Mouse (Mus musculus) megakaryocyte-erythroid progenitor cell, adult 5-6 weeks (primary cell): ENCODE measurements around the gene Calhm2. TPM values are rescaled to one million over a fixed set of nuclear protein-coding genes. Genes with fewer than 3 reads are reported as not detected.

Experiments used
- ATAC-seq: replicated peaks from 2 replicates; pipeline ENCODE4 v1.8.0; 2016; ENCODE audit warnings: mild to moderate bottlenecking, inconsistent platforms; ENCODE audit not compliant: severe bottlenecking, poor library complexity, low FRiP score, low TSS enrichment
- total RNA-seq, 2 experiments: library from RNA; stranded (forward) in 1 of 2; stranded (reverse) in 1 of 2; fragments of 200-1000, 215-1000 nt in 1 of 2; fragments of >200 nt in 1 of 2; fragmentation: Nextera tagmentation in 1 of 2; gene quantifications; 2 replicates each; pipeline ENCODE4 v1.2.3; 2014 to 2017

Calhm2 gene
- total RNA-seq, 2 experiments from 2014 or later, result 2.3 to 3.2 TPM

GRCm38 (mm10) chr19:47090550-47091156, 47.4 kb downstream of the Calhm2 start, which contains the start of the genes Usmg5 and Pdcd11:
Gene Usmg5, minus strand, starts transcription at chr19:47090647.
Gene Pdcd11, plus strand, starts transcription at chr19:47090768.
- ATAC-seq, result peak; percentile 97

- ATAC-seq, result peak; percentile 42
Observed at GRCm38 (mm10) chr19:47089718-47090525, 48.2 kb downstream of the Calhm2 start.

DNA sequence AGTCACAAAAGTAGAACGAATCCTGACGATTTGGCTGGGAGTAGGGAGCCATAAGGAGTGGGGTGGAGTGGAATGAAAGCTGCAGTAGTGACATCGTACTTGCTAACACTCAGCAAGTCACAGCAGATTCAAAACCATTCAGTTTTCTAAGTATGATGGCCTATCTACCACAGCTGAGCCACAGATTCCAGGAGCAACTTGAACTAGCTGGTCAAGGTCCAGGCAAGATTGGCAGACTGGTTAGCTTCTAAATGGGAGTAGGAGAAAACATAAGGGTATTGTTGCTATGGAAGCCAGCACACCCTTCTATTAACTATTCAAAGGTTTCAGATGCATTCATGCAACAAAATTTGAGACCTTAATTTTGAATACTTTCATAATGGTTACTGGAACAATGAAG, 49.9 kb downstream of the Calhm2 start:
- ATAC-seq, result no peak

DNA sequence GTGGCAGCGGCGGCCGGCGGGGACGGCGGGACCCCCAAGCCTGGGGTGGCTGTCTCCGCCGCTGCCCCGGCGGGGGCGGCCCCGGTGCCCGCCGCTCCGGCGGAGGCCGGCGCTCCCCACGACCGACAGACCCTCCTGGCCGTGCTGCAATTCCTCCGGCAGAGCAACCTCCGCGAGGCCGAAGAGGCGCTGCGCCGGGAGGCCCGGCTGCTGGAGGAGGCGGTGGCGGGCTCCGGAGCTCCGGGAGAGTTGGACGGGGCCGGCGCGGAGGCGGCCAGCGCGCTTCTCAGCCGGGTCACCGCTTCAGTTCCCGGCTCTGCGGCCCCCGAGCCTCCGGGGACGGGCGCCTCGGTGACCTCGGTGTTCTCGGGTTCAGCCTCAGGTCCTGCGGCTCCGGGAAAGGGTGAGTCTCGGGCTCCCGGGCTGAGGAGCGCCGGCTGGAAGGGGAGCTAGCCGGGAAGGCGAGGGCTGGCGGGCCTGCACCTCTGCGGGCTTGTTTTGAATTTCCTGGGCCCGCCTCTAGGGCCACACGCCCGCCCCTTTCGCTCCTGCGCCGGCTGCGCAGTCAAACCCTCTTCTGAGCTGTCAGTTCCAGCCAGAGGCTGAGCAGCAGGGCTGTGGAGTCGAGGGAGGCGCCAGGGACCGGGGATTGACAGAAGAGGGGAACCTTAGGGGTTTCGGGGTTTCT, 70.0 kb downstream of the Calhm2 start:
- peak; percentile 96 for ATAC-seq

DNA sequence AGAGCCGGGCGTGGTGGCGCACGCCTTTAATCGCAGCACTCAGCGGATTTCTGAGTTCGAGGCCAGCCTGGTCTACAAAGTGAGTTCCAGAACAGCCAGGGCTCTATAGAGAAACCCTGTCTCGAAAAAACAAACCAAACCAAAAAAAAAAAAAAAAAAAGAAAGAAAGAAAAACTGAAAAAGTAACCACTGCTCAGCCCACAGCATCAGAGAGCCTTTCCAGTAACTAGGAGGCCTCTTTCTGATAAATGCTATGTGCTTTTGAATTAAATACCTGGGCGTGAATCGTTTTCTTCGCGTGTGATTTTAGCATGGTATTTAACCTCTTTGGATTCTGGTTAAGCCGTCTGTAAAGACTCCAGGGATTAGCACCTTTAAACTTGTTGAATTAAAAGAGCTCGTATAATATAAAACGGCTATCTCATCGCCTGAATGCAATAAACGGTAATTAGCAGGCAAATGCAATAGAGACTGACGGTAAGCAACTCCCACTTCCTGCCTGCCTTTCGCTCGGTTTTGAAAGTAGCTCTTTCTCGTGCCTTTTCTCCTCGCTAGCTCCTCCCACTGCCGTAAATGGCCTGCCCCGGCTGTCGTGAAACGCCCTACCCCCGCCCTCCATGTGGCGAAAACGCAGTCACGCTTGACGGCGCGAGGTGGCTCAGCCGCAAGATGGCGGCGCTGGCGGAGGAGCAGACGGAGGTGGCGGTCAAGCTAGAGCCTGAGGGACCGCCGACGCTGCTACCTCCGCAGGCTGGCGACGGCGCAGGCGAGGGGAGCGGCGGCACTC, 70.8 kb downstream of the Calhm2 start, which contains the start of gene Taf5:
TSS of gene Taf5 (plus strand) at position 651 of the 787 bp plus-strand sequence.
- peak; percentile 81 for ATAC-seq

- no peak for ATAC-seq
Observed at GRCm38 (mm10) chr19:47065860-47066259, 72.2 kb downstream of the Calhm2 start.

DNA sequence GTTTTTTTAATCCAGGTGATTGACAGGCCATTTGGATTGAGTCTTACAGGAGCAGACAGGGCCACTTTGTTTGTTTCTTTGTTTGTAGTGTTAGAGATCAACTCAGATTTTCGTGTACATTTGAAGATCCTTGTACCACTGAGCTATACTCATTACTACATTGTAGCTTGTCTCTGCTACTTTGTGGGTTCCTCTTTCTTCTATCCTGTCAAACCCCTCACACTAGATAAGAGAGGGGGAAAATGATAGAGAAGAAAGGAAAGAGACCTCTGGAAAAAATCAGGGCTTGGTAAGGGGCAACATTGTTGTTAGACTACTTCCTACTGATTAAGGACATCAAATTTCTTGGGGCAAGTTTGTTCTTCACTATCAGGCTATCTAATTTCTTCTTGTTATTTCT, 80.4 kb downstream of the Calhm2 start:
- no peak for ATAC-seq

Other genes with a start within 250 kb of the Calhm2 start
- 1.1 TPM in 1 of 2 replicates, not detected in the other for gene Ina, start 123.6 kb downstream of the Calhm2 start, total RNA-seq (2014; fragmentation: Nextera tagmentation)
- gene Ina, start 123.6 kb downstream of the Calhm2 start, total RNA-seq (2017), result 0.09 and 0.27 TPM in 2 replicates
- gene Nt5c2, start 123.1 kb downstream of the Calhm2 start, total RNA-seq (2014; fragmentation: Nextera tagmentation), result 87.1 and 88.5 TPM in 2 replicates
- gene Nt5c2, start 123.1 kb downstream of the Calhm2 start, total RNA-seq (2017), result 142 and 145 TPM in 2 replicates
- gene Pcgf6, start 87.4 kb downstream of the Calhm2 start, total RNA-seq (2014; fragmentation: Nextera tagmentation), result 33.8 and 37.5 TPM in 2 replicates
- gene Pcgf6, start 87.4 kb downstream of the Calhm2 start, total RNA-seq (2017), result 18.6 and 19.8 TPM in 2 replicates
- gene Taf5, start 70.5 kb downstream of the Calhm2 start, total RNA-seq (2014; fragmentation: Nextera tagmentation), result 14.6 and 17.0 TPM in 2 replicates
- 26.3 and 28.4 TPM in 2 replicates for gene Taf5, start 70.5 kb downstream of the Calhm2 start, total RNA-seq (2017)
- 709 and 727 TPM in 2 replicates for gene Usmg5, start 47.6 kb downstream of the Calhm2 start, total RNA-seq (2014; fragmentation: Nextera tagmentation)
- 667 and 899 TPM in 2 replicates for gene Usmg5, start 47.6 kb downstream of the Calhm2 start, total RNA-seq (2017)
- 31.9 and 42.3 TPM in 2 replicates for gene Pdcd11, start 47.5 kb downstream of the Calhm2 start, total RNA-seq (2014; fragmentation: Nextera tagmentation)
- 38.0 and 42.3 TPM in 2 replicates for gene Pdcd11, start 47.5 kb downstream of the Calhm2 start, total RNA-seq (2017)
- gene Calhm1, start 6.0 kb upstream of the Calhm2 start, total RNA-seq (2014; fragmentation: Nextera tagmentation), result not detected in 2 replicates
- gene Calhm1, start 6.0 kb upstream of the Calhm2 start, total RNA-seq (2017), result not detected in 2 replicates
- not detected in 2 replicates for gene Calhm3, start 19.5 kb upstream of the Calhm2 start, total RNA-seq (2014; fragmentation: Nextera tagmentation)
- gene Calhm3, start 19.5 kb upstream of the Calhm2 start, total RNA-seq (2017), result not detected in 2 replicates
- gene Neurl1a, start 40.5 kb upstream of the Calhm2 start, total RNA-seq (2014; fragmentation: Nextera tagmentation), result 0.04 TPM in 1 of 2 replicates, not detected in the other
- not detected in 2 replicates for gene Neurl1a, start 40.5 kb upstream of the Calhm2 start, total RNA-seq (2017)